Mouse (Mus musculus): ENCODE results near the gene Col15a1. TPM values are rescaled to one million over a fixed set of nuclear protein-coding genes. Genes with fewer than 3 reads are reported as not detected.

Gene Col15a1
- polyA plus RNA-seq, 1 experiment from 2014 or later: 2.7 TPM

GRCm38 (mm10) chr4:47319561-47320321 lies 111.8 kb downstream of the Col15a1 start:
- 91% methylated on average over 10 of the region's 10 CpGs for WGBS

GRCm38 (mm10) chr4:47322315-47322714 lies 114.4 kb downstream of the Col15a1 start:
- no peak for DNase-seq (ENCODE audit: low spot score)
- Histone ChIP-seq H3K9me3 (replicated peaks) (no peaks in the 10 kb centered on the region), H3K36me3 (no peaks in the 10 kb centered on the region), H3K27ac (replicated peaks) (no peak overlapping the region), H3K4me1 (no peaks in the 10 kb centered on the region), H3K27me3 (ENCODE audit: low read depth, poor library complexity, severe bottlenecking) (no peaks in the 10 kb centered on the region), H3K4me3 (no peak overlapping the region)
- WGBS: 81% methylated on average over 3 of the region's 3 CpGs

More at GRCm38 (mm10) chr4:47319561-47320321, 111.8 kb downstream of the Col15a1 start:
- H3K4me3 ChIP-seq: no peak overlapping the region
- no peak overlapping the region for H3K27ac ChIP-seq (replicated peaks)
- H3K27me3 ChIP-seq (ENCODE audit: low read depth, poor library complexity, severe bottlenecking): no peaks in the 10 kb centered on the region
- H3K36me3 ChIP-seq: no peaks in the 10 kb centered on the region
- no peaks in the 10 kb centered on the region for H3K4me1 ChIP-seq
- no peak for DNase-seq (ENCODE audit: low spot score)
- no peaks in the 10 kb centered on the region for H3K9me3 ChIP-seq (replicated peaks)

- WGBS: 88% methylated on average over 1 of the region's 1 CpGs
- Histone ChIP-seq H3K9me3 (replicated peaks) (no peaks in the 10 kb centered on the region), H3K27me3 (ENCODE audit: low read depth, poor library complexity, severe bottlenecking) (no peaks in the 10 kb centered on the region), H3K36me3 (no peaks in the 10 kb centered on the region), H3K4me1 (no peaks in the 10 kb centered on the region), H3K4me3 (no peak overlapping the region), H3K27ac (replicated peaks) (no peak overlapping the region)
- no peak for DNase-seq (ENCODE audit: low spot score)
These were observed 116.2 kb downstream of the Col15a1 start for GRCm38 (mm10) chr4:47324206-47324605.

DNA sequence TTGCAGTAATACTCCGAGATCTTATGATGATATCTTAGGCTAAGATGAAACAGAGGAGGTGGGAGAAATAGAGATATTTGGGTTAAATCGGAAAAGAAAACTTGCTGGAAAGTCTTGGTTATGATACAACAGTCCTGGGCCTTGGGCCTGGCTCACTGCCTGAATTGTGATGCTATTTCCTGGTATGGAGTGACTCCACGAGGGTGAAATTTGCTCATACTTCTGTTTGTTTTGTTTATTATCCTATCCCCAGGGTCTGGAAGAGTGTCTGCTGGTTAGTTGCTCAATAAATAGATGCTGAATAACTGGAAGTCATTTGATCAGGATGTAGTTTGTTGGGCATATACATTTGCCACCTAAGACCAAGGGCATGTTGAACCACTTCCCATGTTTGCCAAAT lies 119.8 kb downstream of the Col15a1 start:
- H3K4me3 ChIP-seq: no peak overlapping the region
- H3K36me3 ChIP-seq: no peaks in the 10 kb centered on the region
- no peak overlapping the region for H3K27ac ChIP-seq (replicated peaks)
- no peak for DNase-seq (ENCODE audit: low spot score)
- no peaks in the 10 kb centered on the region for H3K27me3 ChIP-seq (ENCODE audit: low read depth, poor library complexity, severe bottlenecking)
- no peaks in the 10 kb centered on the region for H3K9me3 ChIP-seq (replicated peaks)
- no peaks in the 10 kb centered on the region for H3K4me1 ChIP-seq
- 79% methylated on average over 3 of the region's 3 CpGs for WGBS

GRCm38 (mm10) chr4:47329285-47329684 lies 121.3 kb downstream of the Col15a1 start:
- no peaks in the 10 kb centered on the region for H3K4me1 ChIP-seq
- H3K36me3 ChIP-seq: no peaks in the 10 kb centered on the region
- H3K4me3 ChIP-seq: no peak overlapping the region
- H3K9me3 ChIP-seq (replicated peaks): no peaks in the 10 kb centered on the region
- no peak overlapping the region for H3K27ac ChIP-seq (replicated peaks)
- H3K27me3 ChIP-seq (ENCODE audit: low read depth, poor library complexity, severe bottlenecking): no peaks in the 10 kb centered on the region
- no peak for DNase-seq (ENCODE audit: low spot score)
- 18% methylated on average over 1 of the region's 1 CpGs for WGBS

GRCm38 (mm10) chr4:47330378-47331052 lies 122.6 kb downstream of the Col15a1 start:
- H3K4me3 ChIP-seq: no peak overlapping the region
- 94% methylated on average over 13 of the region's 13 CpGs for WGBS
- no peaks in the 10 kb centered on the region for H3K27me3 ChIP-seq (ENCODE audit: low read depth, poor library complexity, severe bottlenecking)
- no peaks in the 10 kb centered on the region for H3K36me3 ChIP-seq
- no peak overlapping the region for H3K27ac ChIP-seq (replicated peaks)
- no peaks in the 10 kb centered on the region for H3K4me1 ChIP-seq
- H3K9me3 ChIP-seq (replicated peaks): no peaks in the 10 kb centered on the region
- DNase-seq (ENCODE audit: low spot score): no peak

DNA sequence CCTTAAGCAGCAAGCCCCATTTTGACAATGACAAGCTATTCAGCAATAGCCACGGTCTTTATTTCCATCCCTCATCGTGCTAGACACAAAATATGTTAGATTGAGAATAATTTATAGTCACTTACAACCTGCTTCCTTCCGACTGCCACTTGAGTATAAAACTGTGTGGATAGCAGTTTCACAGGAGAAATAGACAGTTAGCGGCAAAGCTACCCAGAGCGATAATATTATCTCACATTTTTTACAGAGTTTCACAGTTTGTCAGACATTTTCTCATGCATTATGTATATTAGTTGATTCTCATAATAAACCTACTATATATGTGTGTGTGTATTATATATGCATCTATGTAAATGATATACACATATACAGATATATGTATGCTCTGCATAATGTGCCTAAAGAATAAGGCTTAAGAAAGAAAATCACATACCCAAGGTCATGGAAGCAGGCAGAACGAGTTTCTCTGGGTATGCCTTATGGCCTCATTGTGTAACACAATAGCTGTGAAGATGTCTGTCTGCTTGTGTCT lies 124.9 kb downstream of the Col15a1 start:
- H3K4me1 ChIP-seq: no peaks in the 10 kb centered on the region
- WGBS: 95% methylated on average over 6 of the region's 6 CpGs
- H3K27me3 ChIP-seq (ENCODE audit: low read depth, poor library complexity, severe bottlenecking): no peaks in the 10 kb centered on the region
- no peaks in the 10 kb centered on the region for H3K36me3 ChIP-seq
- H3K4me3 ChIP-seq: no peak overlapping the region
- no peak overlapping the region for H3K27ac ChIP-seq (replicated peaks)
- no peak for DNase-seq (ENCODE audit: low spot score)
- H3K9me3 ChIP-seq (replicated peaks): no peaks in the 10 kb centered on the region

DNA sequence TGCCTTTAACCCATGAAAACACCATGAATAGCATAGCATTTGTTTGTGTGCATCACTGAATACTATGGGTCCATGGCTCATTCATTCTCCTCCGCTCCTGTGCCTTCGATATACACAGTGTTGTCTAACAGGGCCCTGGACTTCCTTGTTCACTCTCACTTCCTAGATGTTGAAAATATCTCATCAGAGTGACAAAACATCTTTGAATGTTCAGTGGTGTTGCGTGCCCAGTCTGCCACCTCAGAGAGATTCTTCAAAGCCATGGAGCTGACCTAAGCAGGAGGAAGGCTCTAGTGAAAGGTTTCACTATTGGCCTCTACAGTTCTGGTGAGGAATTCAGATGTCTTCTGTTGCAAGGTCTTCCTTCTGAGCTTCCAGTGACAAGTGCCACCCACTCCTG lies 125.6 kb downstream of the Col15a1 start:
- Histone ChIP-seq H3K4me1 (no peaks in the 10 kb centered on the region), H3K36me3 (no peaks in the 10 kb centered on the region), H3K4me3 (no peak overlapping the region), H3K27ac (replicated peaks) (no peak overlapping the region), H3K27me3 (ENCODE audit: low read depth, poor library complexity, severe bottlenecking) (no peaks in the 10 kb centered on the region), H3K9me3 (replicated peaks) (no peaks in the 10 kb centered on the region)
- no peak for DNase-seq (ENCODE audit: low spot score)
- WGBS: 92% methylated on average over 3 of the region's 3 CpGs

GRCm38 (mm10) chr4:47336941-47337600 lies 129.1 kb downstream of the Col15a1 start:
- H3K27ac ChIP-seq (replicated peaks): no peak overlapping the region
- WGBS: 87% methylated on average over 3 of the region's 3 CpGs
- no peaks in the 10 kb centered on the region for H3K9me3 ChIP-seq (replicated peaks)
- H3K4me3 ChIP-seq: no peak overlapping the region
- H3K36me3 ChIP-seq: no peaks in the 10 kb centered on the region
- no peak for DNase-seq (ENCODE audit: low spot score)
- no peaks in the 10 kb centered on the region for H3K27me3 ChIP-seq (ENCODE audit: low read depth, poor library complexity, severe bottlenecking)
- peaks cover 12% of the 10 kb centered on the region for H3K4me1 ChIP-seq

DNA sequence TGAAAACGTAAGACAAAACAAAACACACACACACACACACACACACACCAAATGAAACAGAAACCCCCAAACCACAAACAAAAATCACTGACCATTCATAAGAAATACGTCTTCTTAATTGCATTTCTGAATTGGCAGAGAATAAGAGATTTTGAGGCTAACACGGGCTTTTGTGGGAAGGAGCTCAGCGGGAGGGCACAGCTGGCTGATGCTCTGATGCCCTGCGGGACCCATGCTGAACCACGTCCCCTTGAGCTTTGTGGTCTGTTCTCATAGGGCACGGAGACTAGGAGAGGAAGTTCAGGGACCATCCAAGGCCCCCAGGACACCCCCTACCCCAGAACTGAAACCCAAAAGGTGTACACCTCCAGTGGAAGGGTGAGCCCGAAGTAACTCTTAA lies 134.7 kb downstream of the Col15a1 start:
- 41% methylated on average over 8 of the region's 8 CpGs for WGBS
- Histone ChIP-seq H3K4me1 (peaks cover 21% of the 10 kb centered on the region), H3K27me3 (ENCODE audit: low read depth, poor library complexity, severe bottlenecking) (no peaks in the 10 kb centered on the region), H3K36me3 (no peaks in the 10 kb centered on the region), H3K9me3 (replicated peaks) (no peaks in the 10 kb centered on the region), H3K27ac (replicated peaks) (no peak overlapping the region), H3K4me3 (no peak overlapping the region)
- no peak for DNase-seq (ENCODE audit: low spot score)

DNA sequence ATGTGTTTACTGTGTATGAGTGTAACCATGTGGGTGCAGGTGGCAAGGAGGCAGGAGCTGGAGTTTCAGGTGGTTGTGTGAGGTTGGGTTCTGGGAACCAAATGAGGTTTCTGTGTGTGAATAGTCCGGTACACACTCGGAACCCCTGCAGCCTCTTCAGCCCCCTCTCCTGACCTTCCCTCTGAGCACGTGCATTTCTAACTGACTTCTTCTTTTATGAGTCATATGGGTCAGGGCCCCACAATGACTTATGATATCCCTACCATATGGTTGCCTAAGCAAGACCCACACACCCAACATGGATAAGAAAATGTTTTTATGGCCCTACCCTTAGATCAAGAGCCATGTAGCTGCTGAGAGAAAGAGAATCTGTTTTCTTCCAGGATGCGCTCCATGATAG lies 139.1 kb downstream of the Col15a1 start:
- Histone ChIP-seq H3K4me1 (peaks cover 28% of the 10 kb centered on the region), H3K9me3 (replicated peaks) (no peaks in the 10 kb centered on the region), H3K27me3 (ENCODE audit: low read depth, poor library complexity, severe bottlenecking) (peaks cover 30% of the 10 kb centered on the region), H3K36me3 (no peaks in the 10 kb centered on the region), H3K27ac (replicated peaks) (no peak overlapping the region), H3K4me3 (no peak overlapping the region)
- WGBS: 82% methylated on average over 4 of the region's 4 CpGs
- no peak for DNase-seq (ENCODE audit: low spot score)

- DNase-seq (ENCODE audit: low spot score): no peak
- no peak overlapping the region for H3K4me3 ChIP-seq
- H3K4me1 ChIP-seq: peaks cover 29% of the 10 kb centered on the region
- no peaks in the 10 kb centered on the region for H3K36me3 ChIP-seq
- H3K27ac ChIP-seq (replicated peaks): no peak overlapping the region; the same call in 1 of the 2 replicates
- WGBS: 33% methylated on average over 6 of the region's 6 CpGs
- peaks cover 30% of the 10 kb centered on the region for H3K27me3 ChIP-seq (ENCODE audit: low read depth, poor library complexity, severe bottlenecking)
- H3K9me3 ChIP-seq (replicated peaks): no peaks in the 10 kb centered on the region
These were observed 141.8 kb downstream of the Col15a1 start for GRCm38 (mm10) chr4:47349759-47350158.
